Mouse (Mus musculus) right cerebral cortex, postnatal 36 days (tissue): Measurements from ENCODE around the gene Trdmt1.
"Not testable (repeated sequence)": the region's sequence is repeated elsewhere in the genome, so short reads cannot be mapped to it uniquely, and the experiment has no call there.

Experiments used
- DNase-seq, 2 experiments: peaks; one replicate each; pipeline ENCODE4 v3.0.0; 2022; ENCODE audit warnings: low spot score in 2 of 2, mixed read lengths in 1 of 2

Gene Trdmt1

GRCm38 (mm10) chr2:13544193-13544824 is at the start of gene Trdmt1:
TSS of gene Trdmt1 (minus strand) at chr2:13544668.
- peak; percentile 59 to 61 for DNase-seq

DNA sequence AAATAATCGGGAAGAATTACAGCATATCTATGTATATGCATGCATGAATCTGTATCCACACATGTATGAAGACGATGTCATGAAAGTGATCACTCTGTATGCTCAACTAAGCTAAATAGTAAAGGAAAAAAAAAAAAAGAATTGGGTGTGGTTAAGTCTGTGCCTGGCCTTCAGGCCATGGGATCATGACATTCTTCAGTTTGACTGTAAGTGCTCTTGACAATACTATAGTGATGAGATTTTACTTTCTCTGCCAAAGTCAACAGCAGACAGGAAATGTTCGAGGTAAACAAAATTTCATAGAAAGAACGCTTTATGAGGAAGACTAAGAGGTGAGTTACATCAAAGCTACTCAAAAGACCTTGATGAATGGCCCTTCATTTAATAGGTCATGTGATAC is 48.9 kb upstream of the Trdmt1 start:
- no peak for DNase-seq

GRCm38 (mm10) chr2:13583746-13584145 is 39.3 kb upstream of the Trdmt1 start:
- DNase-seq, result not testable (repeated sequence)

- no peak for DNase-seq
These were observed 37.7 kb upstream of the Trdmt1 start for GRCm38 (mm10) chr2:13582184-13582583.

DNA sequence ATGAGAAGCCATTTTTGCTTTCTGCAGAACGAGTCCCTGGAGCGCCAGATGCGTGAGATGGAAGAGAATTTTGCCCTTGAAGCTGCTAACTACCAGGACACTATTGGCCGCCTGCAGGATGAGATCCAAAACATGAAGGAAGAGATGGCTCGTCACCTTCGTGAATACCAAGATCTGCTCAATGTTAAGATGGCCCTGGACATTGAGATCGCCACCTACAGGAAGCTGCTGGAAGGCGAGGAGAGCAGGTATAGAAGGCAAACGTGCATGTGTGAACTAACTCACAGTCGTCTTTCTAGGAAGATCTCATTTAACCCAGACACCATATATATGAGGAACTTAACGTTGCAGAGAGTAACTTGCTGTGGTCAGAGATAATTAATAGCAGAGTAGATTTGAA is 35.5 kb upstream of the Trdmt1 start:
- no peak for DNase-seq

GRCm38 (mm10) chr2:13579315-13579714 is 34.8 kb upstream of the Trdmt1 start:
- DNase-seq, result no peak

GRCm38 (mm10) chr2:13578473-13579152 is 34.1 kb upstream of the Trdmt1 start:
- DNase-seq, result no peak

- no peak for DNase-seq
These were observed 32.9 kb upstream of the Trdmt1 start for GRCm38 (mm10) chr2:13577399-13577798.

DNA sequence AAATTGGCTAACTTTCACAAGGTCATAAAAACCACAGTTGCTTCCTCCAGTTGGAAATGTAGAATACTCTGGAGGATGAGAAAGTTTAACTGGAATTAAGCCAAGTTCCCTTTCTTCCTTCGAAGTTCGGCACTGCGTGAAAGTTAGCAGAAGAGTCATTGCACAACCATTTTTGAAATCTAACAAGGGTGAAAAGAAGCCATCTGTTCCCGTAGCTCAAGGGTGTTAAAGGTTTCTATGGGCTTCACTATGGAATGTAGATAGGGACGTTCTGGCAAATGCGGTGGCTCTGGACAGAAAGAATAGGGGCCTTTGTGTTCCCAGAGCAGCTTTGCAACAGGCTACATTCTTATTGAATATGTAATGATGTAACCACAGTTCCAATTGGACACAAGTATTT is 31.5 kb upstream of the Trdmt1 start:
- no peak for DNase-seq

GRCm38 (mm10) chr2:13575287-13575801 is 30.9 kb upstream of the Trdmt1 start:
- peak; percentile 32 to 56 for DNase-seq

- DNase-seq, result no peak
These were observed 30.3 kb upstream of the Trdmt1 start for GRCm38 (mm10) chr2:13574801-13575150.

GRCm38 (mm10) chr2:13574066-13574800 is 29.8 kb upstream of the Trdmt1 start:
- no peak for DNase-seq

DNA sequence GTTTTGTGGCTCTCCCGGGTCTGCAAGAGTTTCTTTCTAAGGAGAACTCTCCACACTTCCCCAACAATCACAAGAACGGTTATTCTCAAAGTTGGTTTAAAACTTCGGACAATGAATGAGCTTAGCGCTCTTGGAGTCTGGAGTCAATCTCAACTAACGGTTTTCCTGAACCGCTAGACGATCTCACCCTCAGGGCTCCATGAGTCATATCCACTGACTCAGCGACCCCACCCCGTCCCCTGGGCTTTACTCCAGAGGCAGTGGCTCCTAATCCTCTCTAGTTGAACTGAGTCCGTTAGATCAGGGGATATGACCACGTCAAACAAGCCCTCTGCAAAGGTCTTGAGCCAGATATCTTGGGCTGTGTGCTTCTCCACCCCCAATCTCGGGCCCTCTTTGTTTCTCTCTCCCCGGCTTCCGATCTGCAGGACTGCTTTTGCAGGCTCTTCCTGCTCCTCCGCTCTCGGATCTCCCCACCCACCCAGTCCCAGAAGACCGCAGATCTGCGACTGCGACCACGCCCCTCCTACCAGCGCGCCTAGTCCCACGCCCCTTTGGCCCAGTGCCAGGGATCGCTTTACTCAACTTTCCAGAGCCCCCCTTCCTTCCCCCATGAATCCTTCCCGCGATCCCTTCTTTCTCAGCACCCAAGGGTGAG is 29.1 kb upstream of the Trdmt1 start, which contains the start of gene Vim:
Gene Vim (plus strand): TSS at position 520 of the 658 bp plus-strand sequence.
- DNase-seq, result peak; percentile 10 to 30

DNA sequence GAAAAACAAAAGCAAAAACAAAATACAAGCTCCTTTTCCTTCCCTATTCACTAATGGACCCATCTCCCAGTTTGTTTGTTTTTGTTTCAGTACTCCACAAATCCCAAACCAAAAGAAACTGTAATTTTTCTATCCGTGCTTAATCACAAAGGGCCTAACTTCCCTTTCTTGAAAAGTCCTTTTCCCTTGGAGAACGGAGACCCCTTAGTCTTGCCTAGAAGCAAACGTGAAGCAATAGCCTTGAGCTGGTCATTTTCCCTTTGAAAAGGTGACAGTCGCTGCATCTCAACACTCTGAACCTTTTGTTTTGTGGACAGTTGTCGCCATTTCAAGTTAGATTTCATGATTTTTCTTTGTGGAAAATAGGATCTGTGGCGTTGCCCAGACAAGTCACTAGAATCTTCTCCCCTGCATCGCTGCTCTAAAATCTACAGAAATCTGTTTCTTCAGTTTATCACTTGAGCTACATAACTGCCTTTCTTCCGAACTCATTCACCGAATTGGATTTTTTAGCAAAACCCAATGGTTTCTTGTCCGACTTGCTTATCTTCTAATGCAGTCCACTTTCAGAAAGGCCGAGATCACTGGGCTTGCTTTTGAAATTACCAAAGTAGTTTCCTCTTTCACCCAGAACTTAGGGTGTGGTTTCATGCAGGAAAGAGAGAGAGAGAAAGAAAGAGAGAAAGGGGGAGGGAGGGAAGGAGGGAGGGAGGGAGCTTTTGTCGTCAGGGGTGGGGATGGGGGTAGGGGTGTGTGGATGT is 28.4 kb upstream of the Trdmt1 start:
- no peak for DNase-seq

- no peak for DNase-seq
These were observed 27.7 kb upstream of the Trdmt1 start for GRCm38 (mm10) chr2:13572101-13572553.

DNA sequence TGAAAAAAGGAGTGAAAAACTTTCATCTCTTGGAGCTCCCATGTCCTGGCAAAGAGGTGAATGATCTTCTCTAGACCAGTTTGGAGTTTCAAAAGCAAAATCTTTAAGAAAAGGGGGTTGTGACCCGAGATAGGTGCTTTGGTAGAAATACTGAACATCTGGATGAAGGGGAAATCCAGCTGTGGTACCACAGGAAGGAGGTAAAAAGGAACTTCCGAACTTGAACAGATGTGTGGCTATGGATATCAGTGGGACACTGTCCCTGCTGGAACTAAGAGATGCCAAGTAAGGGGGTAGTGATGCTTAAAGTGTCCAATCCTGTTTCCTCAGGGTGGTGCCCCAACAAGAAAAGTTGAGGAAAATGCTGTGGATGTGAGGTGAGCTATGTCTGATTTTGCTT is 25.7 kb upstream of the Trdmt1 start:
- no peak for DNase-seq

DNA sequence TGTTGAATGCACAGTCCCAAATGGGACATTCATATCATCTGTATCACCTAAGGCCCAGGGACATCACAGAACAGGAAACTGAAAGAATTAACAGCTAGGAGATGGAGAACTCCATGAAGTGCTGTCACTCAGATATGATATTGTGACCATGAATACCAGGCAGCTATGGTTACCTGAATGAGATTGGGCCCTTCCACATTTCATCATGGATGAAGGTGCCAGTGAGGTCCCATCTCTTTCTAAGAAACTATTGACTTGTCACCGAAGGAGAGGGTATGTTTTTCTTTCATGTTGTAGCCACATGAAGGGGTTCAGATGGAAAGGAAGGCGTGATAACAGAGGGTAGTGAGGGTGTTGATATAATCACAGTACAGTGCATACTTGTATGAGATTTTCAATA is 15.9 kb upstream of the Trdmt1 start:
- no peak for DNase-seq

- no peak for DNase-seq
These were observed 15.3 kb upstream of the Trdmt1 start for GRCm38 (mm10) chr2:13559729-13560128.

DNA sequence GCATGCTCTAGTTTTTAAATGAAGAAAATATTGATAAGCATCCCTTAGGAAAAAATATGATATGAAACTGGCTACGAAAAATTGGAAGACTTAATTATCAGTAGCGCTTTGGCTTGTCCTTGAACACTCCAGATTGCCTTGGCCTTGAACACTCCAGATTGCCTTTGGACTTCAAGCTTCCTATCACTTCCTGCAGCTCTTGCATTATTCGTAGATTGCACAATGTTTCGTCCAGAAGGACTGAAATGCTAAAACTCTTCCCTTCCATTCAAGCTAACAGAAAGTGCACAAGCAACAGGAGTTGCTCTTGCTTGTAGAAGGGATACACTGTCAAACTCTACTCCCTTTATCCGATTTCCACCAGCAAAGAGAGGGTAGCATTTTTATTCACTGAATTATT is 14.8 kb upstream of the Trdmt1 start:
- DNase-seq, result no peak

DNA sequence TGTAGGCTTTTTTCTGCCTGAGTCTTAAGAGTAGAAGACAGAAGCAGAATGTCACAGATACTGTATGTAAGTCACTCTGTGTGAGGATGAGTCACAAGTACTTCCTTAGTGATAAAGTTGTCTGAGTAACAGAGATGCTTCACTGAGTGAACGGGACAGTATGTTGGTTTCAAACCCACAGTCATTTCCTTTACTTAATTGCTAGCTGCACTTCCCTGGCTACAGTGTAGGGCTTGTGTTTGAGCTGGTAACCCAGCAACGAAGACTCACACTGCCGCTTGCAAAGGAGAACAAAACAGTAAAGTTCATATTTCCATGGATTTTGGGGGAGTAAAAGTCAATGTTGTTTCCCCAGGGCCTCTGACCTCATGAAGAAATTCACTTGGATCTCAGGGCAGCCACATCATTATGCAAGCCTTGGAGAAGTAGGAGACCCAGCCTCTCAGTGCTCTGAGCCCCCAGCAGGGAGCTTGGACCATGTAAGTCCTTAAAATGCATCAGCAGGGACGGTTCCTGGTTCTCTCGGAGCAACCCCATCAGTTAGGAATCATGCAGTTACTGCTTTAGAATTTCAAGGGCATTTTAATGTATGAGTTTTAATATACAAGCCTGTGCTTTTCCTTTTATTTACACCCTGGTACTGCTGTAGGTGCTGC is 14.3 kb upstream of the Trdmt1 start:
- DNase-seq, result peak in 1 of 2 experiments; percentile 8
